Mouse (Mus musculus) kidney, adult 8-10 months (tissue): Measurements from ENCODE around the gene Olfr1006.
"Not testable (repeated sequence)": the region's sequence is repeated elsewhere in the genome, so short reads cannot be mapped to it uniquely, and the experiment has no call there.

Source experiments
- DNase-seq, 2 experiments: peaks; one replicate each; pipeline ENCODE4 v3.0.0; 2022

Olfr1006 gene

DNA sequence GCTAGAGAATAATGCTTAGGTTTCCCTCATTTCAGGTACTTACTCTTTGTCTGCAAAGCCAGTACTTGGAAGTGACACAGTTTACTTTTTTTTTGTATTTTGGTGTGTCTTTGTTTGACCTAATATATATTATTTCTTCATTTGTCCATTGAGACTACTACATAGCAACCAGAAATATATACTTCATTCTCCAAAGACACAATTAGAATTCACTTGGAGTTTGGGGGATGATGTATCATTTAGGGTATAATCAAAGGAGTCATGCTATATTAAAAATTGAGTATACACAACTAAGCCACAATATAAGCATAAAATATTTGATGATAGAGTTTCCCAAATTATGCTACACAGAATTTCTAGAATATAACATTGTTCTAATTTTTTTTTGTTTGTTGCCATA, at the start of gene Olfr1006:
TSS of gene Olfr1006 (minus strand) at position 101 of the 400 bp plus-strand sequence.
- no peak for DNase-seq

DNA sequence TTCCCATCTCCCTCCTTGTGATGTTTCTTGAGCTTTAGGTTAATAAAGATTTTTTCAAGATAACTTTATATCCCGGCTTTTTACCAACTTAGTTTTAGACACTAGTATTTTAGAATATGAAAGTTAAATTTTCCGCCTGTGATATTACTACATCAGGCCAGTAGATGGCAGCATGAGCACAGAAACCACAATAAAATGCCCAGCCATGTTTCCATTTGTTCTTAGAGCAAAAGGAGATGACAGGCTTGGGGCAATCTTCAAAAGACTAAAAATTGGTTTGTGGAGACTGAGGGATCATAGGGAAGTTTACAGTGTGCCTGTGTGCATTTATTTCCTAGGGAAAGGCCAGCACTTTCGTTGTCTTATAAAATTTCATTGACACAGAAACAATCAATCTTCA, 47.2 kb upstream of the Olfr1006 start:
- no peak for DNase-seq

DNA sequence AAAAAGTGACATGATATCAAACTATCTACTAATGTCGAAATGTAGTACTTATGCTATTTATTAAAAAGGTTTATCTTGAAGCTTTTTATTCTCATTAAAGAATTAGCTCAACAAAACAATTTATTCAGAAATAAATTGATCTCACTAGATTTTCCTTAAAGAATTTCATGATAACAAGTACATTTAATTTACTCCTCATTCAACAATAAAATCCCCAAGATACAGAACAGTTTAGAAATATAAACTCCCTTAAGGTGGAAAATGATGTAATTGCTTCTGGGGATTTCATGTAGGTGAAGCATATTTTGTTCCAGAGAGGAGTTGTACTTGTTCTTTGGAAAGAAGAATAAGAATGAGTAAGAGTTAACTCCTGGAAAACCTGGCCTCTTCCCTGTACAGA, 36.6 kb upstream of the Olfr1006 start, which contains the start of gene Olfr1009:
TSS of gene Olfr1009 (plus strand) at position 301 of the 400 bp plus-strand sequence.
- DNase-seq: no peak

DNA sequence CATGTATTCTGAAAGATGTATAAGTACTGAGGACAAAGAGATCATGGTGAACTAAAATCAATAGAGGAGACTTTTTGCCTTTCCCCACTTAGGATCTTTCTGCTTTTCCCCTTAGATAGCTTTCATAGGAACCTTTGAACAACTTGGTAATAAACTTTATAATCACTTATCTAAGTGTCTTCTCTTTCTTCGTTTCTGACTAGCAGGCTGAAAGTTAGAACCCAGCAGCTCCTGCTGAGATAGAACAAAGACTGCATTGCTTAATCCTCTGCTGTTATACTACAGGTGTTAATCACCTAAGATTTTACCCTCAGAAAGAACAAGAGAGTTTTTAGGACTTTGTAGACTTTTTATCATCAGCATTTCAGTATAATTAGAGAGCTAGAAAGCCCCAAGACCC, 32.6 kb upstream of the Olfr1006 start:
- DNase-seq: no peak

DNA sequence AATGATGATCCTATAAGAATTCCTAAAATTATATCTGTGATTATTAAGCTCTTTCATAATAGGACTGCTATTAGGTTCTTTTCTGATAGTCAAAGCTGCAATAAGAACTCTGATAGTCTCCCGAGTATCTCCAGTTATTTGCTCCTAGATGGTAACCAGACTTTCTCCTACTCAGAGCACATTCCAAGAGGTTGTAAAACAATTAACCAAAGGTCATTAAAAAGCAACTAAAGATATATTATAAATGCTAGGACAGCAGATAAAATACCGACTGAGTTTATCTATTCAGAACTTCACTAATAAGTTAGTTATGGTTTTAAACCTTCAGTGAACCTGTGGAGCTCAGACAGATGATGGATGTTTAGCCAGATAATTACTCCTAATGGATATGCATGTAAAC, 32.1 kb upstream of the Olfr1006 start:
- DNase-seq: not testable (repeated sequence)

DNA sequence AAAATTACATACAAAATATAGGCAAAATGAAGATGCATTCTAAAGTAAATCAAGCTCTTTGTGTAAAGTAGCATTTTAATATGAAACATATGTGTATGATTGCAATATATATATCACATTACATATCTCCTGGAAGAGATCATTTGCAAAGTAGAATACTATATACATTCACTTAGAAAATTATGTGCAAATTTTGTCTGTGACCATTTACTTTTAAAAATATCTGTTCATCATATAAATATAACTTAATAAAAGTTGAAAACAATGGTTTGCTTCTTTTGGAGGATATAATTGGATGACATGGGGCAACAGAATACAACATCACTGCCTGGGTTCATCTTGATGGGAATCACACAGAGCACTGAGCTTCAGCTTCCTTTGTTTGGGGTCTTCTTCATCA, 10.6 kb upstream of the Olfr1006 start, which contains the start of gene Olfr1008:
TSS of gene Olfr1008 (plus strand) at position 301 of the 400 bp plus-strand sequence.
- no peak for DNase-seq

DNA sequence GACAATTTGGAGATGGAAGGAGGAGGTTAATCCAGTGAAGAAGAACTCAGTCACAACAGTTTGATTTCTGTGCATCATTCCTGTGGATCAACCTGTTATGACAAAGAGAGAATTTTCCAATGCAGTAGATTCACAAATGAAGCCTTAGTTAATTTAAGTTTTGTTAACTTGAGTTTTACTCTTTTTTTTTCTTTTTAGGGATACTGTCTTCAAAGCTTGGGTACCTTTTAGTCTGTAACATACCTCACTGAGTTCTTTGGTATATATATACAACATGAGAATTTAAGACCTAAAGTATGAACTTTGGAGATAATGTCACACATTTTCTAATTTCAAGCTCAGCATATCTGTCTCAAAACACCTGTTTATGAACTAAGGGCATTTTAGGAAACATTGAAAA, 14.2 kb downstream of the Olfr1006 start, which contains the start of gene Olfr154:
TSS of gene Olfr154 (minus strand) at position 101 of the 400 bp plus-strand sequence.
- DNase-seq: not testable (repeated sequence)

DNA sequence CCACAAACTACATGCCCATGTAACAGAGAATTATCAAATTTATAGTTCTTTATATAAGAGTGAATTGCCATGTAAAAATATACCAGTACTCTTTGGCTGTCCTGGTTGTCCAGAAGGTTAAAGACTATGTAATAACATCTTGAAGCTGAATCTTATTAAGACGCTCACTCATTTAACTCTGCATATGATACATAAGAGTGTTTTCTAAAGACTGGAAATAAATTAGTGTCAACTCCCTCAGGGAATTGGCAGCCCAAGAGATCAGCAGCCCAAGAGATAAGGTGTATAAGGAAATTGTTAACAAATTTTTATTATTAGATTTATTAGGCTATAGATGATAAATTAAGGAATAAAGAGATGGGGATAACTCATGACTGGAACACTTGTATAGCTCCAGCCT, 28.0 kb downstream of the Olfr1006 start, which contains the start of gene Olfr1002:
TSS of gene Olfr1002 (minus strand) at position 101 of the 400 bp plus-strand sequence.
- DNase-seq: no peak
